Mouse (Mus musculus) heart, embryonic 15.5 days (tissue): ENCODE results near the gene Olfr112. TPM values are rescaled to one million over a fixed set of nuclear protein-coding genes. Genes with fewer than 3 reads are reported as not detected.
"Not testable (repeated sequence)": the region's sequence is repeated elsewhere in the genome, so short reads cannot be mapped to it uniquely, and the experiment has no call there.

Experiments used
- ATAC-seq: fragments of 200-750 bp; cut with Nextera tagmentation; replicated peaks from 2 replicates; pipeline ENCODE4 v1.8.0; 2017; ENCODE audit warnings: low read depth, moderate TSS enrichment; ENCODE audit not compliant: insufficient number of reproducible peaks, insufficient read depth, low FRiP score
- H3K27ac ChIP-seq: fragments of 300-500 bp; sonication (generic); 2 replicates; pipeline ENCODE4 v1.5.1; 2015; ENCODE audit warnings: mild to moderate bottlenecking, inconsistent platforms
- H3K27me3 ChIP-seq: fragments of 300-500 bp; sonication (generic); 2 replicates; pipeline ENCODE4 v1.6.1; 2015; ENCODE audit warnings: inconsistent platforms
- H3K36me3 ChIP-seq: fragments of 300-500 bp; sonication (generic); 2 replicates; pipeline ENCODE4 v1.6.1; 2015; ENCODE audit warnings: mild to moderate bottlenecking, inconsistent platforms
- H3K4me1 ChIP-seq: fragments of 300-500 bp; sonication (generic); replicated peaks from 2 replicates; pipeline ENCODE4 v1.6.1; 2015; ENCODE audit warnings: inconsistent platforms
- H3K4me2 ChIP-seq: fragments of 300-500 bp; sonication (generic); 2 replicates; pipeline ENCODE4 v1.6.1; 2015; ENCODE audit warnings: inconsistent platforms, mild to moderate bottlenecking, moderate library complexity
- H3K4me3 ChIP-seq: fragments of 300-500 bp; sonication (generic); 2 replicates; pipeline ENCODE4 v1.5.1; 2015; ENCODE audit warnings: mild to moderate bottlenecking, inconsistent platforms
- H3K9ac ChIP-seq: fragments of 300-500 bp; sonication (generic); 2 replicates; pipeline ENCODE4 v1.6.1; 2015; ENCODE audit warnings: mild to moderate bottlenecking, inconsistent platforms
- H3K9me3 ChIP-seq: fragments of 300-500 bp; sonication (generic); replicated peaks from 2 replicates; pipeline ENCODE4 v1.6.1; 2016; ENCODE audit warnings: inconsistent platforms
- WGBS: fragments of 180-500 bp; shearing (Covaris S2); methylation state at CpG from one replicate; pipeline ENCODE4 v1.1.7; 2015; ENCODE audit warnings: mixed read lengths; 5-methylcytosine and 5-hydroxymethylcytosine counted together
- polyA plus RNA-seq: library from polyadenylated mRNA; unstranded; fragments of >200 nt; fragmentation: Nextera tagmentation; extraction: Ambion mirVana; gene quantifications from 2 replicates; pipeline ENCODE4 v1.2.1, GENCODE M21; 2015

Gene Olfr112
- not detected in 2 replicates for polyA plus RNA-seq

GRCm38 (mm10) chr17:37569351-37569750 is at the start of gene Olfr112:
Gene Olfr112 (minus strand): TSS chr17:37569451.
- Histone ChIP-seq H3K27ac (no peak within 1 kb of the TSS), H3K9ac (no peak within 1 kb of the TSS), H3K4me3 (no peak within 1 kb of the TSS), H3K4me1 (no peaks in the 10 kb centered on the region), H3K9me3 (no peaks in the 10 kb centered on the region), H3K36me3 (no peaks in the 10 kb centered on the region), H3K4me2 (no peak within 1 kb of the TSS), H3K27me3 (no peaks in the 10 kb centered on the region)
- no peak for ATAC-seq

DNA sequence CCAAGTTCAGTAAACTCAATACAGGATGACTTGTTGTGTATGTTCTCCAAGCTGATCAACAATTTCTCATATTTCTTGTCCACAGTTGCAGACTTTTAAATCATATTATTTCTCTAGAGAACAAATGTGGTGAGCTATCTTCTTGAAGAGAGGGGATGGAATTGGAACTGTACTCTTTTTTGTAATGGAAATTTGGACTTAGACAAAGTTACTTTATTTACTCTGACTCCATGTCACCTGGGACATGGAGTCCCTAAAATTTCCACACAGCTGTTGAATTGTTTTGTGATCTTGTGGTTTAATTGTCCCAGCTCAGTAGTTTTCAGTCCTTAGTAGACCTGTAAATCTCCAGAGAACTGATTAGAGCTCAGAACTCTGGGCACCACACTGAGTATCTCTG is 23.4 kb upstream of the Olfr112 start, which contains the start of gene Olfr114:
TSS of gene Olfr114 (minus strand) at position 101 of the 400 bp plus-strand sequence.
- Histone ChIP-seq H3K4me3 (no peak within 1 kb of the TSS), H3K27ac (no peak within 1 kb of the TSS), H3K9me3 (no peaks in the 10 kb centered on the region), H3K9ac (no peak within 1 kb of the TSS), H3K36me3 (no peaks in the 10 kb centered on the region), H3K4me2 (no peak within 1 kb of the TSS), H3K4me1 (no peaks in the 10 kb centered on the region), H3K27me3 (no peaks in the 10 kb centered on the region)
- ATAC-seq: no peak

DNA sequence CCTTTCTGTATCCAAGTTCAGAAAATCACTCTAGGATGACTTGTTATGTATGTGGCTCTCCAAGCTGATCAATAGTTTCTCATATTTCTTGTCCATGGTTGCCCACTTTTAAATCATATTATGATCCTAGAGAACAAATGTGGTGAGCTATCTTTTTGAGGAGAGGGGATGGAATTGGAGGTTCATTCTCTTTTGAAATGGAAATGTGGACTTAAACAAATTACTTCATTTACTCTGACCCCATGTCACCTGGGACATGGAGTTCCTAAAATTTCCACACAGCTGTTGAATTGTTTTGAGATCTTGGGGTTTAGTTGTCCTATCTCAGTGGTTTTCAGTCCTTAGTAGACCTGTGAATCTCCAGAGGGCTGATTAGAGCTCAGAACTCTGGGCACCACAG is 8.3 kb upstream of the Olfr112 start, which contains the start of gene Olfr113:
TSS of gene Olfr113 (minus strand) at position 101 of the 400 bp plus-strand sequence.
- no peaks in the 10 kb centered on the region for H3K36me3 ChIP-seq
- H3K4me1 ChIP-seq: no peaks in the 10 kb centered on the region
- no peak within 1 kb of the TSS for H3K27ac ChIP-seq
- ATAC-seq: no peak
- no peak within 1 kb of the TSS for H3K4me3 ChIP-seq
- H3K4me2 ChIP-seq: no peak within 1 kb of the TSS
- H3K9ac ChIP-seq: no peak within 1 kb of the TSS
- no peaks in the 10 kb centered on the region for H3K9me3 ChIP-seq
- no peaks in the 10 kb centered on the region for H3K27me3 ChIP-seq

DNA sequence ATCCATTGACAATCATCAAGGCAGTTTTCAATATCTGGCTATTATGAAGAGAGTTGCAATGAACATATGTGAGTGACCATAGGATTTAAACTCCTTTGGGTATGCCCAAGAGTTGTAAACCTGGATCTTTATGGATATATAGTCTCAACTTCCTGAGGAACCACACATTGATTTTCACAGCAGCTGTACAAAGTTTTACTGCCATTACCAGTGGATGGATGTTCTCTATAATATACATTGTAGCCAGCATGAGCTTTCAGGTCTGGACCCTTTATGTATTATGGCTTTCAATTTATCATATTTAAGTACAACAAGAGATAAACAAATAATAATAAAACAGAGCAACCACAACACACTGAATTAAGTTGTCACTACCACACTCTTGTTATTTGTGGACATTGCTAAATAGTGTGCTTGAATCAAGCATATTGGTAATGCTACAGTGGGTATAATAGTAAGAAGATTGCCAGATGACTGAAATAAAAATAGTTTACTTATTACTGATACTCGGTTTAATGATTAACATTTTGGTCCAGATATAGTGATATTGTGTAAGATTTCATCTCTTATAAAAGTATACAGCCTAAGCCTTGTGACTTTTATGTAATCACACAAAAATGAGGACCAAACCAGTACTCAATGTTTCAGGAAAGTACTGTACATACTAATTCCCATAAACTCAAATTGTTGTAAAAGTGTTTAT is 10.2 kb downstream of the Olfr112 start:
- 48% methylated on average over 1 of the region's 1 CpGs for WGBS
- no peak for ATAC-seq
- Histone ChIP-seq H3K27me3 (no peaks in the 10 kb centered on the region), H3K9ac (no peak overlapping the region), H3K9me3 (no peaks in the 10 kb centered on the region), H3K36me3 (no peaks in the 10 kb centered on the region), H3K27ac (no peak overlapping the region), H3K4me3 (no peak overlapping the region), H3K4me1 (no peaks in the 10 kb centered on the region), H3K4me2 (no peak overlapping the region)

- no peaks in the 10 kb centered on the region for H3K4me1 ChIP-seq
- no peak for ATAC-seq
- H3K27me3 ChIP-seq: no peaks in the 10 kb centered on the region
- no peak overlapping the region for H3K27ac ChIP-seq
- H3K9me3 ChIP-seq: no peaks in the 10 kb centered on the region; the same call in 1 of the 2 replicates
- 52% methylated on average over 3 of the region's 3 CpGs for WGBS
- no peak overlapping the region for H3K9ac ChIP-seq
- H3K4me2 ChIP-seq: no peak overlapping the region
- H3K36me3 ChIP-seq: no peaks in the 10 kb centered on the region
- H3K4me3 ChIP-seq: no peak overlapping the region
Observed at GRCm38 (mm10) chr17:37543800-37544435, 25.3 kb downstream of the Olfr112 start.

DNA sequence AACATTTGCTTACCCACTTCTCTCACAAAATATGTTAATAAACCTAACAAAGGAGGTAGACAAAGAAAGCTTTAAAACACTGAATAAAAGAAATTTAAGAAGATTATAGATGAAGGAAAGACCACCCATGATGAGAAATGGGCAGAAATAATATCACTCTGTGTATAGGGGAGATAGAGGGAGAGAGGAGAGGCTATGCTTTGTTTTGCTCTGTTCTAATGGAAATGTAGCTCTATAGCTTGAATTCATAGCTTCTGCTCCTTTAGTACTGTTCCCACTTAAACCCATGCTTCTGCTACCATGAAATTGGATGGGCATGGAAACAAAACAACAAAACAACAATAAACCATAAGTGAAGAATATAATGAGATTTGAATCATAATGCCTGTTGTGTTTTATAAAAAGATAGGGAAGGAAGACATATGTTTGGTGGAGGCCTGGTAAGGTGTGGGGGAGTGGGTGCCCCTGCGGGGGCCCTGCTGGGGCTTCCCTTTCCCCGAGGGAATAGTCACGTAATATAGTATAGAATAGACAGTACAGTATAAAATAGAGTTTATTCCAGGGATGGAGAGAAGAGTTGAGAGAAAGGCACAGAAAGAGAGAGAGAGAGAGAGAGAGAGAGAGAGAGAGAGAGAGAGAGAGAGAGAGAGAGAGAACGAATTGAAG is 27.7 kb downstream of the Olfr112 start:
- no peak overlapping the region for H3K4me3 ChIP-seq
- no peaks in the 10 kb centered on the region for H3K4me1 ChIP-seq
- ATAC-seq: no peak
- no peak overlapping the region for H3K9ac ChIP-seq
- H3K27ac ChIP-seq: no peak overlapping the region
- H3K27me3 ChIP-seq: no peaks in the 10 kb centered on the region
- no peaks in the 10 kb centered on the region for H3K36me3 ChIP-seq
- H3K4me2 ChIP-seq: no peak overlapping the region
- WGBS: 68% methylated on average over 4 of the region's 4 CpGs
- no peaks in the 10 kb centered on the region; the same call in 1 of the 2 replicates for H3K9me3 ChIP-seq

GRCm38 (mm10) chr17:37538416-37538815 is 30.8 kb downstream of the Olfr112 start:
- not testable (repeated sequence) for H3K9me3 ChIP-seq, H3K27ac ChIP-seq, ATAC-seq, H3K9ac ChIP-seq, H3K27me3 ChIP-seq, H3K4me3 ChIP-seq, H3K4me2 ChIP-seq, H3K36me3 ChIP-seq, H3K4me1 ChIP-seq
- 30% methylated on average over 1 of the region's 1 CpGs for WGBS

DNA sequence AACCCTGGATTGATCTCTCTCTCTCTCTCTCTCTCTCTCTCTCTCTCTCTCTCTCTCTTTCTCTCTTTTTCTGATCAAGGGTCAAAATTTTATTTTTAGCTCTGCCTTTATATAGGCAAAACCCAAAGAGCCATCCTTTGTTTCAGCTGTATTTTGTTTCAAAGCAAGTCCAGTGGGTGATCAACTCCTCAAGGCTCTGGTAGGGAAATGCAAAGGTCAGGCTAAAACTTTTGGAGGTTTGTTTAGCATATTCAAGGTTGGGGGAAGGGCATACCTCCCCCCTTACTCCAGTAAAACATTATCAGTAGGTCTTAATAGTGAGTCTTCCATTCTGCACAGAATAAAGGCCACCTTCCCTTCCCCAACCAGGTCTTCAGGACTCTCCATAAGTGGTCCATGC is 34.1 kb downstream of the Olfr112 start:
- Histone ChIP-seq H3K9me3 (no peaks in the 10 kb centered on the region), H3K27me3 (no peaks in the 10 kb centered on the region), H3K4me2 (no peak overlapping the region), H3K9ac (no peak overlapping the region), H3K4me1 (no peaks in the 10 kb centered on the region), H3K36me3 (no peaks in the 10 kb centered on the region), H3K27ac (no peak overlapping the region), H3K4me3 (no peak overlapping the region)
- ATAC-seq: no peak

DNA sequence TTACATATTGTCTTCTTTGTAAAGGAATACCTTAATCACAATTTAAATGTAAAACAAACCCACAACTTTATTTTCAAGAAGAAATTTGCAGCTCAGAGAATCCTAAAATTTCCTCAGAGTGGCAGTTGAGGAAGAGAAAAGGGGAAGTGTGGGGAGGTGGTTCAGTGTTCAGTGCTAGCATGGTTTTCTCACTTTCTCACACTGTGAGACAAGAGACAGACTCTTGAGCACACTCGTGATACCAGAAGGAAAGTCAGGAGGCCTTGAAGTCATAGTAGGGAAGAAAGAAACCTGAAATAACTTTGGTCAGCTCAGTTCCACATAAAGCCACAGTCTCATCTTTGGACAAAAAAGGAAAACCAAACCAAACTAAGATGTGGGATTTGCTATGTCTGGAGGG is 43.8 kb downstream of the Olfr112 start:
- not testable (repeated sequence) for ATAC-seq, H3K9me3 ChIP-seq, H3K4me3 ChIP-seq, H3K27ac ChIP-seq, H3K4me2 ChIP-seq, H3K36me3 ChIP-seq, H3K4me1 ChIP-seq, H3K27me3 ChIP-seq, H3K9ac ChIP-seq
- WGBS: 49% methylated on average over 1 of the region's 1 CpGs

GRCm38 (mm10) chr17:37524612-37525011 is 44.6 kb downstream of the Olfr112 start:
- not testable (repeated sequence) for H3K4me2 ChIP-seq, H3K36me3 ChIP-seq, H3K9me3 ChIP-seq, H3K4me1 ChIP-seq, H3K27ac ChIP-seq, H3K9ac ChIP-seq, H3K4me3 ChIP-seq, H3K27me3 ChIP-seq, ATAC-seq
